Mouse (Mus musculus) lung, adult 18-20 months (tissue): ENCODE measurements around the gene Smyd4.
"Not testable (repeated sequence)": the region's sequence is repeated elsewhere in the genome, so short reads cannot be mapped to it uniquely, and the experiment has no call there.

Experiments used
- DNase-seq, 2 experiments: peaks; one replicate each; pipeline ENCODE4 v3.0.0; 2022; ENCODE audit warnings: mixed read lengths in 2 of 2

Gene Smyd4

GRCm38 (mm10) chr11:75347188-75347585, 1.0 kb upstream of the Smyd4 start:
- DNase-seq, result no peak

DNA sequence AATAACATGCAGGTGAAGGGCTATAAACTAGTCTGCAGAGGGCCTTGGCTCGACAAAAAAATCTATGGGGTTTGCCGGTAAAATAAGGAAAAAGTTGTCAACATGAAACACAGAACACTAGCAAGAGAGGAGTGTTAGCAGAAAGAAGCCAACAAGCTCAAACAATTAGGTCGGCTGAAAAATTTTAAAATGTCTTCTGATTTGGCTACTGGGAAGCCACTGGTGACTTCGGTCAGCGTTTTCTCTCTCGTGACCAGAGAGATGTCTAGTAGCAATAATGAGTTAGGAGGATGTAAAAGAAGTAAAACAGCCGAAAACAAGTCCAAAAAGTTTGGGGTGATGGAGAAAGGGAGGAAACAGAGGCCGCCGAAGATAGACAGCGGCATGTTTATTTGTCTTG, 637 bp upstream of the Smyd4 start:
- DNase-seq, result no peak

GRCm38 (mm10) chr11:75348890-75349261, 643 bp downstream of the Smyd4 start:
- no peak for DNase-seq

DNA sequence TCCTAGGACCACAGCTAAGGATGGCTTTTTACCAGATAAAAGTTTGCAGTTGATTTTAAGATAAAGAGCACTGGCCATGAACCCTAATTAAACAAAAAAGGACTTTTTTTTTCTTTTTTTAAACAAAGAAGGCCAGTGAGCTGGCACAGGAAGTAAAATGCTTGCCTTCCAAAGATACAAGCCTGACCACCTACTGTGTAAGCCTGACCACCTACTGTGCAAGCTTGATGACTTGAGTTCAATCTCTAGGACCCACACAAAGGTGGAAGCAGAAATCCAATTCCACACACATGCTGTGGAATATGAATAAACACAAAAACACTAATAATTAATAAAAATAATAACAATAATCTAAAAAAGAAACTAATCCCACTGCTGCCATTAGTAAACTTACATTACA, 3.0 kb downstream of the Smyd4 start:
- no peak for DNase-seq

DNA sequence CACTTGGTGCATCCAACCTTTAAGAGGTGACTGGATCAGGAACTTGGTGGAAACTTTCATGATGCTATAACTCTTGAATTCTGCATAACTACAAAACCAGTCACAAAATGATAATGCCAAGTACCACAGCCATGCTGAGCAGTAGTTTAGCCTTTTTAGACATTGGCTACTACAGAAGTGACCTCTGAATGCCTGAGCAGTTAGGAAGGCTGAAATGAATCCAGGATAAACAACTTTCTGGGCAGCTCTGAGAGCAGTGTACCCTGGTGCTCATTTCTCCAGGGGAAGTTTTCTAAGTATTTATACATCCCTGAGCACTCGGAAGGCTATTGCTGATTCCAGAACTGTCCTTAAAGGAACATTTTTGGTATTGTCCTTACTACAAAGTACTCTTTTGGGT, 7.2 kb downstream of the Smyd4 start:
- no peak for DNase-seq

GRCm38 (mm10) chr11:75377125-75377524, 28.9 kb downstream of the Smyd4 start:
- DNase-seq, result no peak

DNA sequence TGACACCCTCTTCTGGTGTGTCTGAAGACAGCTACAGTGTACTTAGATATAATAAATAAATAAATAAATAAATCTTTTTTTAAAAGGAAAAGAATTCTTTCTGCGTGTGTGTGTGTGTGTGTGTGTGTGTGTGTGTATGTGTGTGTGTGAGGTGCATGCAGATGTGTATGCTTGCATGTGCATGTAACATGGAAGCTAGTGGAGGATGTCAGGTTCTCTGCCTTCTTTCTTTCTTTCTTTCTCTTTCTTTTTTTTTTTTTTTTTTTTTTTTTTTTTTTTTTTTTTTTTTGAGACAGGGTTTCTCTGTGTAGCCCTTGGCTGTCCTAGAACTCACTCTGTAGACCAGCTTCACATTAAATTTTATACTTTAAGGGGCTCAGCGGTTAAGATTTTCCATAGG, 30.6 kb downstream of the Smyd4 start:
- DNase-seq, result not testable (repeated sequence)

- DNase-seq, result not testable (repeated sequence)
These were observed 35.3 kb downstream of the Smyd4 start for GRCm38 (mm10) chr11:75383529-75383928.

DNA sequence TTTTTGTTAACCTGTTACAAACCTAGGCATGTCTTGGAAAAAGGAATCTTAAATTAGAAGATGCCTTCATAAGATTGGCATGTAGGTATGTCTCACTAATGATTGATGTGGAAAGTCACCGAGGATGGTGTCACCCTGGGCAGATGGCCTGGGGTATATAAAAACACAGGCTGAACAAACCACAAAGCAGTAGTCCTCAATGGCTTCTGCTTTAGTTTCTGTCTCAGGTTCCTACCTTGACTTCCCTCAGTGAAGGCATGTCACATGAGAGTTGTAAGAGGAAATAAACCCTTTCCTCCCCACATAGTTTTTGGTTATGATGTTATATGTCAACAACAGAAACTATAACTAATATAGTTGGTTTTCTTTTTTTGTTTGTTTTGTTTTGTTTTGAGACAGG, 47.4 kb downstream of the Smyd4 start:
- no peak for DNase-seq

DNA sequence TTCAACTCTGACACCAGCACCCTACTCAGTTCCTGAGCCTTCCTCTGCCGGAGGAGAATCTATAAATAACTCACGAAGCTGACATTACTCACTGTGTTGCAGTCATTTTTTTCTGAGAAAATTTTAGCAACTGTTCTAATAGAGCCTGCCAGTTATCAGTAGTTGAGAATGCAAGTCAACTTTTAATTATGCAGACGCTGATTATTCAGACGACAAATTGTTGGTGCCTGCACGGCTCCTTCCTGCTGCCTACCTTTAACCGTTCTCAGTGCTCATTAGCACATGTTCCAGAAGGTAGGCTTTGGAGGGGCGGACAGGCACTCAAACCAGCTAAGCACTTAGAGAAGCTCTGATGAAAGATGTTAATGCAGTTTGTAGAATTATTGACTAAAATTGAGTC, 49.2 kb downstream of the Smyd4 start:
- no peak for DNase-seq

DNA sequence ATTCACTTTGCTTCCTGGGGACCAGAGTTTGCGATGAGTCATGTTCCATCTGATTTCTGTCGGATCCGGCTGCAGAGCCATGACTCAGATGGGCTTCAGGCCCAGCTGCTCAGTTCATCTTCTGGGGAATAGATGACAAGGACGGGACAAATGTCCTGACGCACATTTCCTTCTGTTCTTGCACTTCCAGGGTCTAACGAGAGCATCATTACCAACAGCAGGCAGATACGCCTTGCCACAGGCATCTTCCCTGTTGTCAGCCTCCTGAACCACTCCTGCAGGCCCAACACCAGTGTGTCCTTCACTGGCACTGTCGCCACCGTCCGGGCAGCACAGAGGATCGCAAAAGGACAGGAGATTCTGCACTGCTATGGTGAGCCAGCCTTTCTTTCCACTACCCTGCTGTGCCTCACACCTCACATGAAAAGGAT, 51.2 kb downstream of the Smyd4 start:
- no peak for DNase-seq

DNA sequence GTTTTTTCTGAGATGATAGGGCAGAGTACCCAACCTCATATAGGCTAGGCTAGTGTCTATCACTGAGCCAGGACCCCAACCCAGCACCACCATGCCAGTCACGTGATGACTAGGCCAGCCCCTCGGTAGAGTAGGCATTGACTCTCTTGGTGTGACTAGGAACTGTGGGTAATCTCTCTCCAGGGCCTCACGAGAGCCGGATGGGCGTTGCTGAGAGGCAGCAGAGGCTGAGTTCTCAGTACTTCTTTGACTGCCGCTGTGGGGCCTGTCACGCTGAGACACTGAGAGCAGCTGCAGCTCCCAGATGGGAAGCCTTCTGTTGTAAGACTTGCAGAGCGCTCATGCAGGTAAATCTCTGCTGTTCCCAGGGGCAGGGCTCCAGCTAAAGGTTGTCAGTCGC, 51.9 kb downstream of the Smyd4 start:
- no peak for DNase-seq

DNA sequence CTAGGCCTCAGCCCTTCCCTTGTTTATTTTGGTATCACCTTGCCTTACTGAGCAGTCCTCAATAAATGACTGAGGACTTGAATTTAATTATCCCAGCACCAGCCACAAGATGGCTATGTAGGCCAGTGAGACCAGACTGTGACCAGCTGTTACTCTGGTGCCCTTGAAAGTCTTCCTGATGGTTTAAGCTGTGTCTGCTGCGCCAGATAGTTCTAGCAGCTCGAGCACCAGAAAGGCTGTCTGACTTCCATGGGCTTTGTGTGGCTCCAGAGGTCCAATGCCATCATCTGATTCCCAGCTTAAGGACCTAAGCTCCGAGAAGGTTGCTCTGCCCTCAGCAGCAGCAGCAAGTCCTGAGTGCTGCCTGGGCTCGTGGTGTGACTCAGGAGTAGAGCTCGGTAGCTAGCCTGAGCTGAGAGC, 54.0 kb downstream of the Smyd4 start:
- peak; percentile 33 to 64 for DNase-seq

DNA sequence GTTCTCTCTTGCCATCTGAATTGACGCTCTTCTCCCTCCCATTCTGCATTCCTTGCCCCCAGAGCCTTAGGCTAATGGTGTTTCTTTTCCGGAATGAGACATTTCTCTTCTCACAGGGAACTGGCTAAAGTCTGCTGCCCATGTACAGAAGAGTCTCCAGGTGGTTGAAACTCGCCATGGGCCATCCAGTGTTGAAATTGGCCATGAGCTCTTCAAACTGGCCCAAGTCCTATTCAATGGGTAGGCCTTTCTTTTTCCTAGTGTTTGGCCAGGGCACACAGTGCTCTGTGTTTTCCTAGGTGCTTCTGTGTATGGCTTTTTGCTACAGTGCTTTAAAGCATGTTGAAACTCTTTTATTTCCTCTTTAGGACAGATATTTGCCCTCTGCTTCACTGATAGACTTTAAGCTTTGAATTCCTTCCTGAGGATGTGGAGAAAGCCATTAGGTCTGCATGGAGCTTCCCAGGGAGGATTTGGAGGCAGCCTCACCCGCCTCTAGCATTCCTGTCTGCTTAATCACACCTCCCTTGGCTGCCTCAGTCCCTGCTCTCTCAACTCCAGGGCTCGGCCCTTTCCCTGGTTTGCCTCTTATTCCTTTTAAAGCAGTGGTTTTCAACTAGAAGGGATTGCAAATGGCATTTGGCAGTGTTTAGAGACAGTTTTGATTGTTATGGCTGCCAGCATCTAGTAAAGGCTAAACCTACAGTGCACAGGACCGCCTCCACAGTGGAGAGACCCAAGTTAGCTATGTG, 55.2 kb downstream of the Smyd4 start:
- DNase-seq, result peak; percentile 65 to 74

- DNase-seq, result no peak
These were observed 56.6 kb downstream of the Smyd4 start for GRCm38 (mm10) chr11:75404801-75405200.

GRCm38 (mm10) chr11:75406104-75406503, 57.9 kb downstream of the Smyd4 start:
- DNase-seq, result no peak

DNA sequence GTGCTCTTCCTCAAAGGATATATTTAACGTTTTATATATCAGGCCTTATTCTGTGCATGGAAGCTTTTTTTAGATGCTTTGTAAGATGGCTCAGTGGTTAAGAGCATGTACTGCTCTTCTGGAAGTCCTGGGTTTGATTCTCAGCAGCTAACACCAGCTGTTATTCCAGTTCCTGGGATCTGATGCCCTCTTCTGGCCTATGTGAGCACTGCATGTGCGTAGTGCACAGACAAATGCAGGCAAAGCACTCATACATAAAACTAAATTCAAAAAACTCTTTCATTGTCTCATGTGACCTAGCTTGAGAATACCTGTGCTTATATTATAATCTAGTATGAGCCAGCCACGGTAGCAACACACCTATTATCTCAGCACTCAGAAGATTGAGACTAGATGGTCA, 58.6 kb downstream of the Smyd4 start:
- DNase-seq, result peak; percentile 37 to 53

- peak in 1 of 2 experiments; percentile 23 for DNase-seq
These were observed 61.7 kb downstream of the Smyd4 start for GRCm38 (mm10) chr11:75409679-75410575.

- DNase-seq, result no peak
These were observed 62.4 kb downstream of the Smyd4 start for GRCm38 (mm10) chr11:75410591-75410990.

DNA sequence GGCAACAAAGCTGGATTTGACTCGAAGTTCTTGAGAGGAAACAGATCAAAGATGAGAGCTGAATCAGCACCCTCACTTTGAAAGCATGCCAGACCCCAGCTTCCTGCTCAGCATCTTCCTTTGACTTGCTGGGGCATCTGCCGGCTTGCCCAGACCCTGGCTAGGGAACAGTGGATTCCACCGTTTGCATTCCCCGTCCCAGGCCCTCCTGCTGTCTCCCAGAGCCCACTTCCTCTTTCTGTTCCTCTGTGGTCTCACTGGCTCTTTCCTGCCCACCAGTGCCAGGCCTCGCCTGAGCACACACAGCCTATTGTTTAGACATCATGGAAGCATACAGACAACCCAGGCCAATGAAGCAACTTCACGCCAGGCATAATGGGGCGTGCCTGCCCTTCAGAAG, 66.9 kb downstream of the Smyd4 start:
- no peak for DNase-seq

DNA sequence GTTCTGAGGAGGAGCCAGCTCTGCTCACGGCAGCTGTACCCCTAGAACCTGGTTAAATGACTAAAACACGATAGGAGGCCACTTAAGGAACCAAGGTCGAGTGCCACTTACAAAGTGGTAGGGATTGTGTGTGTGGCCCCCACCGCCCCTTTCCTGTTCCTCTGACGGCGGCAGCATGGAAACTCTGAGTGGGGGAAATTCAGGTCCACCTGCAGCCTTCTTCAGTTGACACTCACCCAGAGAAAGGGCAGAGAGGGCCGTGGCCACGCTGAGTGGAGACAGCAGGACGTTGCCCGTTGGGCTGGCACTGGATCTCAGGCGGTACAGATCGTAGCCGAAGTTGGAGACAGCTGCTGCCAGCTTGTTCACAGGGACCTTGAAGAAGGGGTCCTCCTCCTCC, 67.8 kb downstream of the Smyd4 start:
- no peak for DNase-seq

- no peak for DNase-seq
These were observed 71.8 kb downstream of the Smyd4 start for GRCm38 (mm10) chr11:75420037-75420436.

- DNase-seq, result no peak
These were observed 72.7 kb downstream of the Smyd4 start for GRCm38 (mm10) chr11:75420810-75421374.
